Mouse (Mus musculus) adrenal gland (tissue): ENCODE data around the gene Klrk1.
"Not testable (repeated sequence)": the region's sequence is repeated elsewhere in the genome, so short reads cannot be mapped to it uniquely, and the experiment has no call there.

Experiments used
- intact Hi-C: fragments of 180-260 bp; cut with DNase I; formaldehyde crosslinking; loops from one replicate; pipeline ENCODE4 v1.15.1; 2025
- long read RNA-seq, 2 experiments: library from polyadenylated mRNA; unstranded; transcript quantifications; one replicate each; pipeline ENCODE4 v2.0.0; 2020; ENCODE audit warnings: borderline replicate concordance in 1 of 2; ENCODE audit not compliant: insufficient replicate concordance in 1 of 2

Klrk1 gene
- long read RNA-seq, experiment 1, partial matches to known transcripts: 0 of 2 reads
- long read RNA-seq, experiment 1, other reads (novel, unspliced or antisense): 0 of 2 reads
- long read RNA-seq, experiment 2, partial matches to known transcripts: 0 of 2 reads
- long read RNA-seq, experiment 2, other reads (novel, unspliced or antisense): 0 of 2 reads

DNA sequence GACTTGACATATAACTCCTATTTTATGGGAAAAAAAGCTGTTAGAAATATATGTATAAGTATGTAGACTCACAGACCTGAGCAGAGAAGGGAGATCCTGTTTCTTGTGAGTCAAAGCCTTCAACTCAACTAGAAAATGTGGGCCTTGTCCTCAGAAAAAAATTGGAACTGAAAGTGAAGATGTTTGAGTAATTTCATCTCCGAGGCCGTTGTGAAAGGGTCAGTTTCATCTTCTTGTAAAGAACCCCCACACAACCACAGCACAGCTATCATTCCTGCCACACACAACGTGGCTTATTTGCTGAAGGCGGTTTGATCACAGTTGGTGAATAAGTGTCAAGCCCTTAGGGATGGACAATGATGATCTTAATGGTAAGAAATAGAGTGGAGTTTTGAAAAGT is at the start of gene Klrk1:
Gene Klrk1 (minus strand): TSS at position 130 of the 400 bp plus-strand sequence.
- intact Hi-C loops: no loop called here

DNA sequence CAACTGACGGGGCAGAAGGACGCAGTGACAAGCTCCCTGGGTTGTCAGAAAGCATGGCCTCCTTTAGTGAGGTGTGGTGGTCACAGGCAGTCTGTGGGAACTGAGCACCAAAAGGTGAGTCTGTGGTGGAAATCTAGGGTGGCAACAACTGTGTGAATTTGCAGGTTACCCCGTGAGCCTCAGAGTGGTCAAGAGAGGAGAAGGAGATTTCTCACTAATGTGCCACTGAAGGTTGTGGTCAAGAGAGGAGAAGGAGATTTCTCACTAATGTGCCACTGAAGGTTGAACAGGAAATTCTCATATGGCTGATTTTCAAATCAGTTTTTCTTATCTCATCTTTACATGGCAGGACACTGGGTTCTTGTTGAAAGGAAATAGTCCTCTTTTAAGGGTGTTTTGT is 37.6 kb upstream of the Klrk1 start:
- intact Hi-C loops: not testable (repeated sequence)

GRCm38 (mm10) chr6:129660589-129660988 is 36.9 kb upstream of the Klrk1 start, which contains the start of gene Klrc2:
Gene Klrc2 (minus strand): TSS chr6:129660689.
- intact Hi-C loops: not testable (repeated sequence)

DNA sequence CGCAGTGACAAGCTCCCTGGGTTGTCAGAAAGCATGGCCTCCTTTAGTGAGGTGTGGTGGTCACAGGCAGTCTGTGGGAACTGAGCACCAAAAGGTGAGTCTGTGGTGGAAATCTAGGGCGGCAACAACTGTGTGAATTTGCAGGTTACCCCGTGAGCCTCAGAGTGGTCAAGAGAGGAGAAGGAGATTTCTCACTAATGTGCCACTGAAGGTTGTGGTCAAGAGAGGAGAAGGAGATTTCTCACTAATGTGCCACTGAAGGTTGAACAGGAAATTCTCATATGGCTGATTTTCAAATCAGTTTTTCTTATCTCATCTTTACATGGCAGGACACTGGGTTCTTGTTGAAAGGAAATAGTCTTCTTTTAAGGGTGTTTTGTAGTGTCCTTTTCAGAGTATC is 20.4 kb upstream of the Klrk1 start:
- intact Hi-C loops: not testable (repeated sequence)

GRCm38 (mm10) chr6:129643237-129643636 is 19.6 kb upstream of the Klrk1 start, which contains the start of gene Klrc3:
Gene Klrc3 (minus strand): TSS chr6:129643337.
- intact Hi-C loops: not testable (repeated sequence)

DNA sequence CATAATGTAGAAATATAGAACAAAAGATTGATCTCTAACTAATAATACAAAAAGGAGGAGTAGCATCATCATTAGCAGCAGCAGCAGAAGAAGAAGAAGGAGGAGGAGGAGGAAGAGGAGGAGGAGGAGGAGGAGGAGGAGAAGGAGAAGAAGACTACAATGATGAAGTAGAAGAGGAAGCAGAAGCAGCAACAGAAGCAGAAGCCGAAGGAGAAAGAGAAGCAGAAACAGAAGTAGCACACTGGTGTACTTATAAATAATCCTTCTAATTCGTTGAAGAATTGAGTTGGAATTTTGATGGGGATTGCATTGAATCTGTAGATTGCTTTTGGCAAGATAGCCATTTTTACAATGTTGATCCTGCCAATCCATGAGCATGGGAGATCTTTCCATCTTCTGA is 7.4 kb upstream of the Klrk1 start:
- intact Hi-C loops: not testable (repeated sequence)

GRCm38 (mm10) chr6:129608372-129608771 is 15.3 kb downstream of the Klrk1 start:
- intact Hi-C loops: no loop called here

GRCm38 (mm10) chr6:129591508-129591907 is 32.2 kb downstream of the Klrk1 start, which contains the start of gene Klrd1:
Gene Klrd1 (plus strand): TSS chr6:129591782.
- intact Hi-C loops: no loop called here

DNA sequence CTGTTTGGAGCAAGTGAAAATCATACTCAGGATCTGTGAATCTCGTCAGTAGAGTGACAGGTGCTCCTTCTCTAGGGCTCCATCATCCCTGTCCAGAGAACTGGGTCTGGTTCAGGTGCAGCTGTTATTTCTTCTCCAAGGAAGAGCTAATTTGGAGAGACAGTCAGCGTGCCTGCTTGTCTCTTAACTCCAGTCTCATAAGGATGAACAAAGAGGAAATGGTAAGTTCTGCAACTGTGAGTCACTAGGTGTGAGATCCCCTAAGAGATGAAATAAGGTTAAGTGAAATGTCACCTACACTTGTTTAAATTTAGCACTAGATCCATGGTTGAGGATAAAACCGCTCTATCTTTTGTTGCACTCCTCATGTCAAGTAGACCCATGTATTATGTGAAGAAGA is 40.6 kb downstream of the Klrk1 start:
- intact Hi-C loops: loop anchor here (10.0 kb wide), 1 partner anchor 242 kb away; no protein-coding TSS in a partner anchor

- intact Hi-C loops: loop anchor here (10.0 kb wide), 1 partner anchor 243 kb away; no protein-coding TSS in a partner anchor
Observed at GRCm38 (mm10) chr6:129581896-129582295, 41.8 kb downstream of the Klrk1 start.

DNA sequence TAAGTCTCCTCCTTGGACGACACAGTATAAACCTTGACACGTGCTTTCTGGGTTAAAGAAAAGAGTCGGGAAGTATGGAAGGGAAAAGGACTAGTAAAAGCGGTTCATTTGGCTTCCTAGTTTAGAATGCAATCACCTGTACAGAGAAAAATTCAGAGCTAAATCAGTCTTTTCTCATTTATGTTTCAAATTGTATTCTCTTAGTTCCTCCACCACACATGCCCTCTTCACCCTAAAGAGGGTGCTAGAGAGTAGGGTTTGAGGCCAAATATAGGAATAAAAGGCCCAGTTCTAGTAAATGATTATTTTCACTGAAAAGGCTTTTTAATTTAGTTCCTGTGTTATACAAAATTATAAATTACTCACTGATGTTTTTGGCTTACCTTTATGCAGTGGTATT is 42.4 kb downstream of the Klrk1 start:
- intact Hi-C loops: loop anchor here (10.0 kb wide), 1 partner anchor 244 kb away; no protein-coding TSS in a partner anchor

DNA sequence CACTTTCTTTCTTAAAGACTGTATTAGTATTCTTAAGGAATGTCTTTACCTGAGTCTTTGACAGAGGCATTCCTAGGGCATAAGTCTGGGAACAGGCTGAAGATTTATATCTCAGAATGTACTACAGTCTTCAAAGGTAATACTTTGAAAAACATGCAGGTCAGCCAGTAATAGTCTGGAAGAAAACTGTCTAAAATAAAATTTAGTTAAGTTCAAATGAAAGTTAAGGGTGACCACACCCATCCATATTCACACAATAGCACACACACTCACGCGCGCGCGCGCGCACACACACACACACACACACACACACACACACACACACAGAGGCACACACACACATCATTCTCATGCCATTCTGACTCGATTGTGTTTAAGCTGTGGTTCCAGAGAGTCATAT is 46.1 kb downstream of the Klrk1 start, which contains the start of gene Klre1:
Gene Klre1 (plus strand): TSS at position 301 of the 400 bp plus-strand sequence.
- intact Hi-C loops: loop anchor here (10.0 kb wide), 1 partner anchor 1777 kb away; the partner anchor contains the start of gene Styk1

GRCm38 (mm10) chr6:129575315-129575714 is 48.3 kb downstream of the Klrk1 start:
- intact Hi-C loops: loop anchor here (10.0 kb wide), 1 partner anchor 1779 kb away; the partner anchor contains the start of gene Styk1

DNA sequence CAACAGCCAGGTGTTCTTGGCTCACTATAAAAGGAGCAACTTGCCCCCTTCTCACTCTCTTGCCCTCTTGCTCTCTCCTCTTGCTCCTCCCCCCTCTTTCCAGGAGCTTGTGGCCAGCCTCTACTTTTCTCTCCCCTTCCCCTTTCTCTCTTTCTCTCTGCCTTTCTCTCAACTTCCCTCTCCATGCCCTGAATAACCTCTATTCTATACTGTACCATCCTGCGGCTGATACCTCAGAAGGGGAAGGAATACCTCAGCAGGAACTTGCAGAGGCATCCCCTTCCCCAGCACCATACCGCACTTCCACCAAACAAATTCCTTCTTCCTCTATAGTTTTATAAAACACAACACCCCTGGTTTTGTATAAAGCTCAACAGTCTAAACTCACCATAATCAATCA is 58.4 kb downstream of the Klrk1 start:
- intact Hi-C loops: no loop called here
